Mouse (Mus musculus): Measurements from ENCODE around the gene Snx21.

- TF ChIP-seq MYOD1 (IDR thresholded peaks at IDR 0.05; ENCODE audit: control insufficient read depth, insufficient read length, low read depth), result no peak
- TF ChIP-seq CTCF (IDR thresholded peaks at IDR 0.05; ENCODE audit: control insufficient read depth, insufficient read depth, insufficient read length), result no peak
- TF ChIP-seq CEBPB (IDR thresholded peaks at IDR 0.05; ENCODE audit: low read depth), result no peak
- no peak for TF ChIP-seq USF1 (IDR thresholded peaks at IDR 0.05; ENCODE audit: low read depth)
- no peak for TF ChIP-seq MYOG (IDR thresholded peaks at IDR 0.05; ENCODE audit: control insufficient read depth, extremely low read depth, insufficient read length)
- TF ChIP-seq MAX (IDR thresholded peaks at IDR 0.05), result no peak
Measured at GRCm38 (mm10) chr2:164784869-164785420, 678 bp upstream of the Snx21 start.
